Mouse (Mus musculus): Measurements from ENCODE around the gene Smoc2. TPM values are rescaled to one million over a fixed set of nuclear protein-coding genes. Genes with fewer than 3 reads are reported as not detected.

Smoc2 gene
- polyA plus RNA-seq, 1 experiment from 2014 or later = 121 TPM

- Histone ChIP-seq H3K27ac (no peak overlapping the region), H3K4me3 (replicated peaks) (no peak overlapping the region), H3K9ac (no peak overlapping the region), H3K27me3 (replicated peaks) (no peaks in the 10 kb centered on the region), H3K9me3 (no peaks in the 10 kb centered on the region), H3K4me2 (no peak overlapping the region), H3K36me3 (no peaks in the 10 kb centered on the region), H3K4me1 (no peaks in the 10 kb centered on the region)
- no peak for ATAC-seq (ENCODE audit: insufficient read depth, low FRiP score, low read depth)
- 55% methylated on average over 5 of the region's 5 CpGs for WGBS
Observed at GRCm38 (mm10) chr17:14447275-14447674, 168.0 kb downstream of the Smoc2 start.

Other genes with a start within 250 kb of the Smoc2 start
- gene Gm7358, start 220.0 kb upstream of the Smoc2 start, polyA plus RNA-seq (2015; fragmentation: Nextera tagmentation; extraction: Ambion mirVana) = not detected in 2 replicates
- 5.2 and 7.1 TPM in 2 replicates for gene Dact2, start 75.2 kb upstream of the Smoc2 start, polyA plus RNA-seq (2015; fragmentation: Nextera tagmentation; extraction: Ambion mirVana)

Data from stomach, embryonic 15.5 days (tissue).